In genomic region chr1:136466143-136466811, GRCm38 (mm10) we compare ENCODE assay signal across 8 mouse cellular contexts. TPM values are rescaled to one million over a fixed set of nuclear protein-coding genes. Genes with fewer than 3 reads are reported as not detected.
A peak's percentile ranks its signal among the peaks of the same experiment; 100 is the strongest.
DNase-seq lines count a peak whose midpoint lies in the region; ATAC-seq and TF ChIP-seq lines count a peak whose summit lies in the region.

Gene Kif14 (plus strand): TSS chr1:136466343.

- no peak for TF ChIP-seq CTCF in cortical plate, adult 2 months (IDR thresholded peaks at IDR 0.05; ENCODE audit: extremely low read depth, insufficient read depth, low read length)

- H3K4me1 ChIP-seq in cortical plate, adult 2 months (ENCODE audit: control insufficient read depth, insufficient read depth, low read length): no peaks in the 10 kb centered on the region

- H3K27ac ChIP-seq in cortical plate, adult 2 months (ENCODE audit: insufficient read depth, low read length): no peak within 1 kb of the TSS

- DNase-seq in gastrocnemius, adult 8-10 months (ENCODE audit: low spot score in 2 of 2): peak; percentile 86 to 88
- DNase-seq in induced T-regulatory cell, adult 2 months (ENCODE audit: low read depth): peak; percentile 99
- peak; percentile 72 to 92 for DNase-seq in left cerebral cortex, adult 9 months (ENCODE audit: low spot score in 2 of 2)
- peak; percentile 94 for DNase-seq in right cerebral cortex, postnatal 14 days
- peak; percentile 93 to 94 for DNase-seq in urinary bladder, postnatal 36 days (ENCODE audit: low spot score in 2 of 2)

- peak; percentile 100 for ATAC-seq in activated CD4-positive, CD25-positive, alpha-beta regulatory T cell, adult 4 months
- peak; percentile 100 for ATAC-seq in megakaryocyte progenitor cell, adult 5-6 weeks (replicated peaks; ENCODE audit: poor library complexity)

- H3K4me3 ChIP-seq in cortical plate, adult 2 months (ENCODE audit: insufficient read depth, low read length): peak within 1 kb of the TSS; percentile 34

- no peak for TF ChIP-seq POLR2A in cortical plate, adult 2 months (IDR thresholded peaks at IDR 0.05; ENCODE audit: extremely low read depth, insufficient read depth, low read length)

RNA-seq across cellular contexts. Expression of gene Kif14, which starts in this region (rescaled TPM):
- polyA plus RNA-seq in activated CD4-positive, CD25-positive, alpha-beta regulatory T cell, adult 4 months (2017; shearing (Covaris generic)): 1 to 10 TPM; 1.6 to 3.8 TPM
- polyA plus RNA-seq in cortical plate, adult 2 months (2012; rRNA removed): 0.21 and 0.30 TPM in 2 replicates
- total RNA-seq in gastrocnemius, adult 8-10 months (2022): under 1 TPM in 1 of 4 experiments, not detected in 3; 0.05 TPM
- total RNA-seq in megakaryocyte progenitor cell, adult 5-6 weeks (2015): 13.8 and 17.5 TPM in 2 replicates
- total RNA-seq in megakaryocyte progenitor cell, adult 5-6 weeks (2017): 20.9 and 22.2 TPM in 2 replicates

Comparison
In these comparisons a context has a peak if more than half of its experiments do, and no peak if none do; other contexts are left out.
1. RNA of gene Kif14 (total RNA-seq): 13.8 to 22.2 TPM in megakaryocyte progenitor cell, adult 5-6 weeks; 0.05 TPM in gastrocnemius, adult 8-10 months; every median in the first group is over 10 times any median in the second.
2. Peak in DNase-seq in gastrocnemius, adult 8-10 months; RNA of the gene not detected or under 1 TPM.
3. Peak in every context shown above with its lines, with median percentiles within 50 percentile points of each other: DNase-seq.